Mouse (Mus musculus): ENCODE data around the gene Cox10.

Gene Cox10

GRCm38 (mm10) chr11:63991958-63992357, 87.3 kb downstream of the Cox10 start:
- DNase-seq (ENCODE audit: low spot score) = no peak

- no peak for DNase-seq (ENCODE audit: low spot score)
Observed at GRCm38 (mm10) chr11:63990759-63991158, 88.5 kb downstream of the Cox10 start.

GRCm38 (mm10) chr11:63990311-63990710, 89.0 kb downstream of the Cox10 start:
- no peak for DNase-seq (ENCODE audit: low spot score)

GRCm38 (mm10) chr11:63988991-63989860, 90.0 kb downstream of the Cox10 start:
- DNase-seq (ENCODE audit: low spot score) = no peak

GRCm38 (mm10) chr11:63988031-63988665, 91.1 kb downstream of the Cox10 start:
- no peak for DNase-seq (ENCODE audit: low spot score)

- DNase-seq (ENCODE audit: low spot score) = no peak
Observed at GRCm38 (mm10) chr11:63986710-63987109, 92.6 kb downstream of the Cox10 start.

- DNase-seq (ENCODE audit: low spot score) = no peak
Observed at GRCm38 (mm10) chr11:63985481-63985880, 93.8 kb downstream of the Cox10 start.

GRCm38 (mm10) chr11:63984622-63985168, 94.6 kb downstream of the Cox10 start:
- DNase-seq (ENCODE audit: low spot score) = no peak

- DNase-seq (ENCODE audit: low spot score) = no peak
Observed at GRCm38 (mm10) chr11:63977741-63978140, 101.5 kb downstream of the Cox10 start.

- no peak for DNase-seq (ENCODE audit: low spot score)
Observed at GRCm38 (mm10) chr11:63976775-63977174, 102.5 kb downstream of the Cox10 start.

- DNase-seq (ENCODE audit: low spot score) = no peak
Observed at GRCm38 (mm10) chr11:63975260-63975899, 103.9 kb downstream of the Cox10 start.

- no peak for DNase-seq (ENCODE audit: low spot score)
Observed at GRCm38 (mm10) chr11:63973973-63974372, 105.3 kb downstream of the Cox10 start.

GRCm38 (mm10) chr11:63971462-63971861, 107.8 kb downstream of the Cox10 start:
- DNase-seq (ENCODE audit: low spot score) = no peak

GRCm38 (mm10) chr11:63970818-63971217, 108.5 kb downstream of the Cox10 start:
- no peak for DNase-seq (ENCODE audit: low spot score)

GRCm38 (mm10) chr11:63969205-63969910, 109.9 kb downstream of the Cox10 start:
- DNase-seq (ENCODE audit: low spot score) = no peak

GRCm38 (mm10) chr11:63968388-63969035, 110.8 kb downstream of the Cox10 start:
- DNase-seq (ENCODE audit: low spot score) = no peak

GRCm38 (mm10) chr11:63967641-63968387, 111.5 kb downstream of the Cox10 start:
- DNase-seq (ENCODE audit: low spot score) = no peak

GRCm38 (mm10) chr11:63965437-63965836, 113.8 kb downstream of the Cox10 start:
- no peak for DNase-seq (ENCODE audit: low spot score)

GRCm38 (mm10) chr11:63957207-63957606, 122.1 kb downstream of the Cox10 start:
- peak; percentile 68 for DNase-seq (ENCODE audit: low spot score)

GRCm38 (mm10) chr11:63956748-63957147, 122.5 kb downstream of the Cox10 start:
- no peak for DNase-seq (ENCODE audit: low spot score)

GRCm38 (mm10) chr11:63953887-63954286, 125.4 kb downstream of the Cox10 start:
- no peak for DNase-seq (ENCODE audit: low spot score)
